Mouse (Mus musculus) cerebellum, adult 2 months (tissue): ENCODE measurements around the gene Otx2.

ENCODE experiments used
- CTCF ChIP-seq: fragments of 200-500 bp; IDR thresholded peaks from 2 replicates; pipeline ENCODE4 v1.5.1; 2011; ENCODE audit warnings: low read depth, mild to moderate bottlenecking, control low read depth, low read length, moderate library complexity, borderline replicate concordance; ENCODE audit not compliant: insufficient read depth
- POLR2A ChIP-seq: fragments of 200-500 bp; IDR thresholded peaks from 2 replicates; pipeline ENCODE4 v1.6.1; 2011; ENCODE audit warnings: low read length, control low read depth, borderline replicate concordance; ENCODE audit not compliant: insufficient read depth

DNA sequence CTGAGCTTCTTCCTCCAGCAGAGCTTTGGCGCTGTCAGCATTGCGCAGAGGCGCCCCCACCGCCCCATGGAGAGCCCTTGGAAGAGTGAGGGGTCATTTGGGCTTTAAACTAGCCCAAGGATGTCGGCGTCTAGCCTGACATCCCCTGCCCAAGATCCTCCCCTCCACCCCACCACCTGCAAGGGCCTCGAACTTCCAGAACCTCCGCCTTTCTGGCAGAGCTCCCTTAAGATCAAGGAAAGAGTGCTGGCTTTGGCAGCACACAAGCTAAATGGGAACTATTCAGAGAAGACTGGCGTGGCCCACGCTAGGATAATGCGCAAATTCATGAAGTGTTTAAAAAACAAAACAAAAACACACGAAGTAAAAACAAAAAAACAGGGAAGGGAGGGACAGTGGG, 21.4 kb downstream of the Otx2 start:
- no peak for TF ChIP-seq POLR2A
- no peak for TF ChIP-seq CTCF
